Mouse (Mus musculus): ENCODE results near the gene Osbpl6.
A peak's percentile ranks its signal among the peaks of the same experiment; 100 is the strongest.

Osbpl6 gene

GRCm38 (mm10) chr2:76421411-76421924, 15.2 kb downstream of the Osbpl6 start:
- no peak for DNase-seq (ENCODE audit: low read depth, low spot score)

GRCm38 (mm10) chr2:76426816-76427215, 20.5 kb downstream of the Osbpl6 start:
- no peak for DNase-seq (ENCODE audit: low read depth, low spot score)

GRCm38 (mm10) chr2:76429318-76429717, 23.0 kb downstream of the Osbpl6 start:
- no peak for DNase-seq (ENCODE audit: low read depth, low spot score)

- no peak for DNase-seq (ENCODE audit: low read depth, low spot score)
These were observed 23.5 kb downstream of the Osbpl6 start for GRCm38 (mm10) chr2:76429855-76430254.

GRCm38 (mm10) chr2:76430539-76430938, 24.2 kb downstream of the Osbpl6 start:
- DNase-seq (ENCODE audit: low read depth, low spot score): no peak

GRCm38 (mm10) chr2:76434224-76434623, 27.9 kb downstream of the Osbpl6 start:
- no peak for DNase-seq (ENCODE audit: low read depth, low spot score)

- no peak for DNase-seq (ENCODE audit: low read depth, low spot score)
These were observed 29.4 kb downstream of the Osbpl6 start for GRCm38 (mm10) chr2:76435667-76436239.

- DNase-seq (ENCODE audit: low read depth, low spot score): peak; percentile 2
These were observed 31.1 kb downstream of the Osbpl6 start for GRCm38 (mm10) chr2:76437372-76437771.

GRCm38 (mm10) chr2:76439540-76439939, 33.2 kb downstream of the Osbpl6 start:
- no peak for DNase-seq (ENCODE audit: low read depth, low spot score)

- DNase-seq (ENCODE audit: low read depth, low spot score): peak; percentile 64
These were observed 35.8 kb downstream of the Osbpl6 start for GRCm38 (mm10) chr2:76442086-76442485.

GRCm38 (mm10) chr2:76449836-76450355, 43.6 kb downstream of the Osbpl6 start:
- no peak for DNase-seq (ENCODE audit: low read depth, low spot score)

- no peak for DNase-seq (ENCODE audit: low read depth, low spot score)
These were observed 60.4 kb downstream of the Osbpl6 start for GRCm38 (mm10) chr2:76466723-76467122.

GRCm38 (mm10) chr2:76468204-76468603, 61.9 kb downstream of the Osbpl6 start:
- DNase-seq (ENCODE audit: low read depth, low spot score): peak; percentile 9

GRCm38 (mm10) chr2:76469091-76469750, 62.9 kb downstream of the Osbpl6 start:
- no peak for DNase-seq (ENCODE audit: low read depth, low spot score)

- no peak for DNase-seq (ENCODE audit: low read depth, low spot score)
These were observed 63.4 kb downstream of the Osbpl6 start for GRCm38 (mm10) chr2:76469751-76470099.

- no peak for DNase-seq (ENCODE audit: low read depth, low spot score)
These were observed 64.1 kb downstream of the Osbpl6 start for GRCm38 (mm10) chr2:76470391-76470790.

GRCm38 (mm10) chr2:76475788-76476187, 69.5 kb downstream of the Osbpl6 start:
- no peak for DNase-seq (ENCODE audit: low read depth, low spot score)

GRCm38 (mm10) chr2:76488764-76489163, 82.5 kb downstream of the Osbpl6 start:
- DNase-seq (ENCODE audit: low read depth, low spot score): no peak

GRCm38 (mm10) chr2:76490198-76490597, 83.9 kb downstream of the Osbpl6 start:
- no peak for DNase-seq (ENCODE audit: low read depth, low spot score)

- no peak for DNase-seq (ENCODE audit: low read depth, low spot score)
These were observed 85.1 kb downstream of the Osbpl6 start for GRCm38 (mm10) chr2:76491371-76491770.

GRCm38 (mm10) chr2:76492224-76492623, 85.9 kb downstream of the Osbpl6 start:
- peak; percentile 11 for DNase-seq (ENCODE audit: low read depth, low spot score)

- no peak for DNase-seq (ENCODE audit: low read depth, low spot score)
These were observed 89.9 kb downstream of the Osbpl6 start for GRCm38 (mm10) chr2:76496006-76496748.

Measured in mesoderm, embryonic 11.5 days (tissue).